Comparison of ENCODE assay signal across 8 mouse cellular contexts in the genomic region with DNA sequence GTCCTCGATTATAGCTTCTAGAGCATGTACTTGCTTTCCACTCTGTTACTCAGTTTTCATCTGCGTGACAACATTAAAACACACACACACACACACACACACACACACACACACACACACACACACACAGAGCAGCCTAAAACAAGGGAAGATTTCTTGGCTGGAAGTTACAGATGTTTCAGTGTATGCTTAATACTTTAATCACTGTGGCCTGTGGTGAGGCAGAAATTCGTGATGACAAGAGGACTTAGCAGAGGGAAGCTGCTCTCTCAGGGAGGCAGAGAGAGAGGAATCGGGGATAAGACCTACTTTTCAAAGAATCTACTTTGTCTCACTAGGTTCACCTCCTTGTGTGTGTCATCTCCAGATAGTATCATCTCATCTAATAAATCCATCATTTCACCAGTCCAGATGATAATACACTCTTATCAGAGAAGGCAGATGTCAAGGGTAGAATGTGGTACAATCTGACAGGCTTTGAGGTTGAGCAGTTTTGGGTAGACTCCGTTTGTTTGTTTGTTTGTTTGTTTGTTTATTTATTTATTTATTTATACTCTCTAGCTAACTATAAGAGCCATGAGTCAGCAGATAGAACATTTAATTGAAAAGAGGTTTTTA. TPM values are rescaled to one million over a fixed set of nuclear protein-coding genes. Genes with fewer than 3 reads are reported as not detected.
DNase-seq lines count a peak whose midpoint lies in the region; ATAC-seq and TF ChIP-seq lines count a peak whose summit lies in the region.

No protein-coding gene starts in this region.

- intact Hi-C loops in heart, adult 2 months (cut with DNase I), result loop anchor here (2.0 to 10.0 kb wide), 6 partner anchors 55 to 475 kb away; a partner anchor contains a TSS
- intact Hi-C loops in heart, postnatal 36 days (cut with DNase I), result loop anchor here (2.0 to 10.0 kb wide), 4 partner anchors 47 to 255 kb away; a partner anchor contains a TSS

- H3K27ac ChIP-seq in heart, adult 2 months, result peak overlapping the region; percentile 94
- H3K27ac ChIP-seq in ES-Bruce4 (ENCODE audit: insufficient read depth, low read length), result no peak overlapping the region
- peak overlapping the region; percentile 15 for H3K27ac ChIP-seq in liver, embryonic 15.5 days (replicated peaks)

- H3K4me3 ChIP-seq in heart, adult 2 months, result peak overlapping the region; percentile 62; the same call in 1 of the 2 replicates
- H3K4me3 ChIP-seq in ES-Bruce4 (ENCODE audit: low read depth, low read length), result no peak overlapping the region
- H3K4me3 ChIP-seq in liver, embryonic 15.5 days (replicated peaks), result peak overlapping the region; percentile 80

- no peak overlapping the region for H3K9ac ChIP-seq in heart, adult 2 months (ENCODE audit: low read depth, low read length)
- peak overlapping the region; percentile 89 for H3K9ac ChIP-seq in ES-Bruce4 (ENCODE audit: low read depth, poor library complexity, severe bottlenecking)
- no peak overlapping the region for H3K9ac ChIP-seq in liver, embryonic 15.5 days

- peaks cover 4% of the 10 kb centered on the region for H3K36me3 ChIP-seq in heart, adult 2 months (ENCODE audit: control insufficient read depth, insufficient read depth, low read length)
- H3K36me3 ChIP-seq in ES-Bruce4 (ENCODE audit: control insufficient read depth, insufficient read depth, low read length, poor library complexity, severe bottlenecking), result no peaks in the 10 kb centered on the region
- H3K36me3 ChIP-seq in liver, embryonic 15.5 days (replicated peaks), result no peaks in the 10 kb centered on the region

- H3K4me2 ChIP-seq in liver, embryonic 15.5 days, result peak overlapping the region; percentile 84

- TF ChIP-seq CTCF in heart, adult 2 months (IDR thresholded peaks at IDR 0.05), result no peak
- TF ChIP-seq CTCF in ES-Bruce4 (IDR thresholded peaks at IDR 0.05; ENCODE audit: low read depth, low read length), result no peak

- H3K4me1 ChIP-seq in heart, adult 2 months (ENCODE audit: control insufficient read depth, insufficient read depth, low read length), result peaks cover 6% of the 10 kb centered on the region
- H3K4me1 ChIP-seq in ES-Bruce4 (ENCODE audit: control insufficient read depth, insufficient read depth, low read length), result no peaks in the 10 kb centered on the region
- H3K4me1 ChIP-seq in liver, embryonic 15.5 days (replicated peaks), result peaks cover 29% of the 10 kb centered on the region

- ATAC-seq in liver, embryonic 15.5 days (ENCODE audit: insufficient read depth), result no peak
- ATAC-seq in erythroid progenitor cell, adult 5-6 weeks (replicated peaks; ENCODE audit: low FRiP score, poor library complexity, severe bottlenecking), result no peak

- no peak for DNase-seq in heart, adult 2 months
- DNase-seq in heart, postnatal 36 days, result no peak
- peak; percentile 21 for DNase-seq in forelimb bud, embryonic 11.5 days (ENCODE audit: low read depth, low spot score)
- DNase-seq in left cerebral cortex, adult 18-20 months (ENCODE audit: low spot score in 2 of 2), result no peak
- DNase-seq in frontal cortex, postnatal 25 days (ENCODE audit: low spot score in 2 of 2), result no peak

- peaks cover 2% of the 10 kb centered on the region; the same call in 1 of the 2 replicates for H3K79me2 ChIP-seq in heart, adult 2 months (replicated peaks; ENCODE audit: control insufficient read depth, insufficient read depth, low read length)

- 33% methylated on average over 5 of the region's 5 CpGs for WGBS in heart, adult 2 months
- WGBS in liver, embryonic 15.5 days (ENCODE audit: insufficient replicate concordance), result 40% methylated on average over 5 of the region's 5 CpGs

- TF ChIP-seq POLR2A in heart, adult 2 months (IDR thresholded peaks at IDR 0.05; ENCODE audit: insufficient read depth, low read depth, low read length), result no peak
- TF ChIP-seq POLR2A in ES-Bruce4 (IDR thresholded peaks at IDR 0.05; ENCODE audit: insufficient read depth, low read length), result no peak

- H3K27me3 ChIP-seq in heart, adult 2 months (ENCODE audit: control insufficient read depth, insufficient read depth, low read length), result no peaks in the 10 kb centered on the region
- H3K27me3 ChIP-seq in ES-Bruce4 (ENCODE audit: control insufficient read depth, insufficient read depth, low read length, poor library complexity, severe bottlenecking), result no peaks in the 10 kb centered on the region
- no peaks in the 10 kb centered on the region for H3K27me3 ChIP-seq in liver, embryonic 15.5 days

- no peaks in the 10 kb centered on the region for H3K9me3 ChIP-seq in ES-Bruce4 (replicated peaks; ENCODE audit: control insufficient read depth, insufficient read depth, low read length, poor library complexity, severe bottlenecking)
- H3K9me3 ChIP-seq in liver, embryonic 15.5 days (replicated peaks), result no peaks in the 10 kb centered on the region

- TF ChIP-seq EP300 in heart, adult 2 months (IDR thresholded peaks at IDR 0.05; ENCODE audit: insufficient read depth, low read depth, low read length), result no peak
- no peak for TF ChIP-seq EP300 in ES-Bruce4 (IDR thresholded peaks at IDR 0.05; ENCODE audit: insufficient read depth, low read depth, low read length)

RNA-seq across cellular contexts. Expression of a gene that starts 1.2 kb away (rescaled TPM):
- 100 to 1,000 TPM; 150 to 177 TPM for total RNA-seq in heart, adult 2 months (2021)
- 58.8 and 95.8 TPM in 2 replicates for polyA plus RNA-seq in heart, adult 2 months (2012; rRNA removed)
- total RNA-seq in heart, postnatal 36 days (2021), result 100 to 1,000 TPM; 173 to 197 TPM
- 13.1 and 14.5 TPM in 2 replicates for polyA plus RNA-seq in ES-Bruce4 (2011; ENCODE audit: insufficient read depth, insufficient read length, low read depth, missing spikeins)
- polyA plus RNA-seq in liver, embryonic 15.5 days (2015; fragmentation: Nextera tagmentation; extraction: Ambion mirVana), result 7.9 and 8.2 TPM in 2 replicates
- total RNA-seq in erythroid progenitor cell, adult 5-6 weeks (2015; ENCODE audit: low replicate concordance), result 5.0 and 6.5 TPM in 2 replicates
- 2.3 and 2.7 TPM in 2 replicates for total RNA-seq in erythroid progenitor cell, adult 5-6 weeks (2017; ENCODE audit: low replicate concordance)
- total RNA-seq in left cerebral cortex, adult 18-20 months (2021), result 10 to 100 TPM; 33.7 to 36.3 TPM

Comparison
In these comparisons a context has a peak if more than half of its experiments do, and no peak if none do; other contexts are left out.
1. RNA of a gene that starts 1.2 kb away (total RNA-seq): 173 to 197 TPM in heart, postnatal 36 days, 150 to 177 TPM in heart, adult 2 months and 33.7 to 36.3 TPM in left cerebral cortex, adult 18-20 months; 2.3 to 6.5 TPM in erythroid progenitor cell, adult 5-6 weeks; every median in the first group is over 4 times any median in the second.